Mouse (Mus musculus): Measurements from ENCODE around the gene Abi3.

DNA sequence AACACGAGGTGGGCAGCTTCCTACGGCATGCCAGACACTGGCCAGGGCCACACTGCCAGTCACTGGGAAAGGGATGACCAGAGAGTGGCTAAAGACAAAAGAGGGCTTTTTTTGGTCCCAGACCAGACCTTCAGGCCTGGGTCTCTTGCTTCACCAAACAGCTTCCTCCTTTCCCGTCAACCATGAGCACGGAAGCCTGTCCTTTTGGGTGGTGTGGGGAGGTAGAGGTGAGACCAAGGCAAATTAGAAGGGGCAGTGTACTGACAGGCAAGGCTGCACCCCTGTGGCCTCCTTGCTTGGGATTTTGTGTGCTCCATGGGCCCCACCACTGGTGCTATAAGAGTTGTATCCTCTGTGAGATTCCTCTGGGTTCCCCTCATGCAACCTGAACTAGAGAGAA lies 3.7 kb downstream of the Abi3 start:
- no peak for TF ChIP-seq CTCF (IDR thresholded peaks at IDR 0.05; ENCODE audit: borderline replicate concordance, extremely low read depth, insufficient read depth, insufficient read length)
- no peak for TF ChIP-seq POLR2A (IDR thresholded peaks at IDR 0.05; ENCODE audit: borderline replicate concordance, extremely low read depth, insufficient read depth, insufficient read length, poor library complexity, severe bottlenecking)
